Mouse (Mus musculus): ENCODE results near the gene Nav3. TPM values are rescaled to one million over a fixed set of nuclear protein-coding genes. Genes with fewer than 3 reads are reported as not detected.

Gene Nav3
- polyA plus RNA-seq, 1 experiment from 2014 or later, result 10.7 TPM

DNA sequence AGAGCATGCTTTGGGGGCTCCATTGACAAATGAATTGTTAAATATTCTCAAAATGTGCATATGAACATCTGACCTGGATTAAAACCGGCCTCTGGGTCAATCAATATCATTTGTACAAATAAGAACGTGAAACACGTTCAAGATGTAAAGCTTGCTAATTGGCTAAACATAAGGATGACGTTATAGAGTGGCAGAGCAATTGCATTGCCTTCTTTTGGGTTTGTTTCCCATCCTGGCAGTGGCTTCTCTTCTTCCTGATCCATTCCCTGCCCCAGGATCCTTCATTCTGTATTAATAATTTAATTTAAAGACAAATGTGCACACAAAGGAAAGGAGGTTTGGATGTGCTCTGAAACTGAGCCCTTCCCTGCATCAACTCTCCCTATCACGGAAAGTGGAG is 2.4 kb downstream of the Nav3 start:
- DNase-seq (ENCODE audit: low spot score) (no peak), ATAC-seq (ENCODE audit: low read depth) (no peak)
- Histone ChIP-seq H3K4me1 (ENCODE audit: control insufficient read depth, insufficient read depth, low read length) (no peaks in the 10 kb centered on the region), H3K27me3 (replicated peaks; ENCODE audit: control insufficient read depth, insufficient read depth, low read length) (peaks cover 27% of the 10 kb centered on the region), H3K4me3 (ENCODE audit: low read depth, low read length) (no peak overlapping the region), H3K4me2 (ENCODE audit: low read depth, low read length) (0 out of 2 replicates have a peak overlapping the region, but pooled peaks have one; percentile 4), H3K9ac (ENCODE audit: low read depth, low read length) (no peak overlapping the region), H3K36me3 (ENCODE audit: control insufficient read depth, insufficient read depth, low read length) (no peaks in the 10 kb centered on the region), H3K27ac (replicated peaks; ENCODE audit: low read depth, low read length) (no peak overlapping the region), H3K9me3 (ENCODE audit: control insufficient read depth, low read length) (no peaks in the 10 kb centered on the region)
- 42% methylated on average over 5 of the region's 5 CpGs for WGBS

DNA sequence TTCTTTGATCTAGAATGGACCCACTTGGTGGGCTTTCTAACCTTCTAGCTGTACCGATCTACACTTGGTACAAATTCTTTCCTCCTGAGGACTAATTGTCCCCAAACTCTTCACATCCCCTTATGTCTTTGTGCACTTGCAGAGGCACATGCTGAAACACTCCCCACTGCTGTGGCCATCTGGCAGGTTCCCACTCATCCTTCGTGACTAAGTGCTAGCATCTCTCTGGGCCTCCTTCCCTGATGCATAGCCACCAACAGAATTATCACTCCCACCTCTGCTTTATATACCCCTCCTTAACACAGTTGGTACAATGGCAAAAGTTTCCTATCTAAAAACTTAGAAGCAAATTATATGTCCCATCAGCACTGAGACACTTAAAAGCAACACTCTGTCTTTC is 15.6 kb downstream of the Nav3 start:
- 91% methylated on average over 2 of the region's 2 CpGs for WGBS
- Histone ChIP-seq H3K27me3 (replicated peaks; ENCODE audit: control insufficient read depth, insufficient read depth, low read length) (no peaks in the 10 kb centered on the region), H3K9me3 (ENCODE audit: control insufficient read depth, low read length) (no peaks in the 10 kb centered on the region), H3K27ac (replicated peaks; ENCODE audit: low read depth, low read length) (no peak overlapping the region), H3K9ac (ENCODE audit: low read depth, low read length) (no peak overlapping the region), H3K36me3 (ENCODE audit: control insufficient read depth, insufficient read depth, low read length) (no peaks in the 10 kb centered on the region), H3K4me1 (ENCODE audit: control insufficient read depth, insufficient read depth, low read length) (no peaks in the 10 kb centered on the region), H3K4me2 (ENCODE audit: low read depth, low read length) (no peak overlapping the region), H3K4me3 (ENCODE audit: low read depth, low read length) (no peak overlapping the region)
- DNase-seq (ENCODE audit: low spot score) (no peak), ATAC-seq (ENCODE audit: low read depth) (no peak)

DNA sequence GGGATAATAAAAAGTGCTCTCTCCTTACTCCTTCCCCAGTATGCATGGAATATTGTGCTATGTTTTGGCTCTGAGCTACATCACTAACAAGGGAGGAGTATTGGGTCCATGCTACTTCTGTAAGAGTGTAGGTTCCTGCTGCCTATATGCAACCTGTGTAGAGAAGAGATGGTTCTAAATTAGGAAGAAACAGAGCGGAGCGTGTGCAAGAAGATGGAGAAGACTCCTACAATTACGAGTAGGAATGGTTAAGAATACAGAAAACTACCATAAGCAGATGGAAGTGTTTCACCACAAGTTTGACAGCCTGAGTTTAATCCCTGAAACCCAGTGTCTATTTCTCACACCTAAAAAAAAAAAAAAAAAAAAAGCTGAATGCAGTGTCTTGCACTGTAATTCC is 24.9 kb downstream of the Nav3 start:
- Histone ChIP-seq H3K27ac (replicated peaks; ENCODE audit: low read depth, low read length) (no peak overlapping the region), H3K36me3 (ENCODE audit: control insufficient read depth, insufficient read depth, low read length) (no peaks in the 10 kb centered on the region), H3K4me2 (ENCODE audit: low read depth, low read length) (no peak overlapping the region), H3K9me3 (ENCODE audit: control insufficient read depth, low read length) (no peaks in the 10 kb centered on the region), H3K4me1 (ENCODE audit: control insufficient read depth, insufficient read depth, low read length) (peaks cover 6% of the 10 kb centered on the region), H3K4me3 (ENCODE audit: low read depth, low read length) (no peak overlapping the region), H3K27me3 (replicated peaks; ENCODE audit: control insufficient read depth, insufficient read depth, low read length) (no peaks in the 10 kb centered on the region), H3K9ac (ENCODE audit: low read depth, low read length) (no peak overlapping the region)
- DNase-seq (ENCODE audit: low spot score) (no peak), ATAC-seq (ENCODE audit: low read depth) (no peak)
- WGBS, result 93% methylated on average over 3 of the region's 3 CpGs

DNA sequence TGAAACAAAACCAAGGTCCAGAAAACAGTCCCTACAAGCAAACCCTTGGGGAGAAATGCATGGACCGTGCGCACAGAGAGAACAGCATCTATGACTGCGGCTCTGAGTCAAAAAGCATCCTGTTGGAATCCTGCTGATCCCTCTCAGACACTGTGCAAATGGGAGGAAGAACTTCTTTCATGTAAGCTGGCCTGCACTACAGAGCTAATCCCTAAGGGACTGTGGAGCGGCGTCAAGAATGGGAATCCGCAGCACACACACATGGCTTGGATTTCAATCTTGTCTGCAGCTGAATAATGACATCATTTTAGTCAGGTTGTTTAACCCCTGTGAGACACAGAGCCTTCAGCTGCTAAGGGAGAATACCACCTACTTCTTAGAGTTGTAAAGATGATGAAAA is 26.4 kb downstream of the Nav3 start:
- DNase-seq (ENCODE audit: low spot score) (peak; percentile 83), ATAC-seq (ENCODE audit: low read depth) (peak; percentile 80)
- Histone ChIP-seq H3K9ac (ENCODE audit: low read depth, low read length) (no peak overlapping the region), H3K36me3 (ENCODE audit: control insufficient read depth, insufficient read depth, low read length) (no peaks in the 10 kb centered on the region), H3K27ac (replicated peaks; ENCODE audit: low read depth, low read length) (no peak overlapping the region), H3K4me2 (ENCODE audit: low read depth, low read length) (no peak overlapping the region), H3K27me3 (replicated peaks; ENCODE audit: control insufficient read depth, insufficient read depth, low read length) (no peaks in the 10 kb centered on the region), H3K4me3 (ENCODE audit: low read depth, low read length) (no peak overlapping the region), H3K9me3 (ENCODE audit: control insufficient read depth, low read length) (no peaks in the 10 kb centered on the region), H3K4me1 (ENCODE audit: control insufficient read depth, insufficient read depth, low read length) (peaks cover 6% of the 10 kb centered on the region)
- 26% methylated on average over 6 of the region's 6 CpGs for WGBS

DNA sequence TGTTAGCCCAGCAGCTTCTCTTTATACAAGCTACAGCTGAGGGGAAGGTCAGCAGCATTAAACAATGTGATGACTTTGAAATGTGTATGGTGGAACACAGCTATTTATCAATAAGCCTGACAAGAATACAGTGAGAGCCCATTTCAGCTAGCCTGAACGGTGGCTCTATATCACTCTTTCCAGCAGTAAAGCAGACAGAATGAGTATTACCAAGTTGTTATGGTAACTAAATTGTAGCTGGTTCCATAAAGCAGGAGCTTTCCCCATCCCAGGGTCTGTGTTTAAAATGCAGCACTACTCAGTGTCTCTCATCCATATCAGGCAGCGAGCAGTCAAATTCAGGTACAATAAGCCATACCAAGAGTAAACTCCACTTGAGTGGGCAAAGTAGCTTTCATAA is 27.0 kb downstream of the Nav3 start:
- DNase-seq (ENCODE audit: low spot score) (no peak), ATAC-seq (ENCODE audit: low read depth) (no peak)
- Histone ChIP-seq H3K9ac (ENCODE audit: low read depth, low read length) (no peak overlapping the region), H3K9me3 (ENCODE audit: control insufficient read depth, low read length) (no peaks in the 10 kb centered on the region), H3K4me2 (ENCODE audit: low read depth, low read length) (no peak overlapping the region), H3K27me3 (replicated peaks; ENCODE audit: control insufficient read depth, insufficient read depth, low read length) (no peaks in the 10 kb centered on the region), H3K27ac (replicated peaks; ENCODE audit: low read depth, low read length) (no peak overlapping the region), H3K36me3 (ENCODE audit: control insufficient read depth, insufficient read depth, low read length) (no peaks in the 10 kb centered on the region), H3K4me1 (ENCODE audit: control insufficient read depth, insufficient read depth, low read length) (peaks cover 6% of the 10 kb centered on the region), H3K4me3 (ENCODE audit: low read depth, low read length) (no peak overlapping the region)
- 77% methylated on average over 2 of the region's 2 CpGs for WGBS

DNA sequence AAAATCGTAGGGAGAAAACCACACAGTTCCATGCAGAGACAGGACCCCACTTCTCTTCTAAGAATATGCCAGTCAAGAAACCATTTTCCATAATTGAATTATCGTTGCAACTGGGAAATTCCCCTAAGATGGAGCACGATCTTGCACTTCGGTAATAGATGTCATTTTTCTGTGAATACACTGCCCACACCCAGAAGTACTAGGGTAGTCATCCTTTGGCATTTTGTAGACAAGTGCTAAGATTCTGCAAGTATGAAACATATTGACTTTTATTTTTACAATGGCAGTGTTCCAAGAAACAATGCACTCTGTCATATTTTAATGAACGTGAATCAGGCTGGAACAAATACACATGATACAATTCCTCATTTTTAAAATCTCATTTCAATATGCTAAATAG is 34.5 kb downstream of the Nav3 start:
- Histone ChIP-seq H3K9me3 (ENCODE audit: control insufficient read depth, low read length) (no peaks in the 10 kb centered on the region), H3K4me1 (ENCODE audit: control insufficient read depth, insufficient read depth, low read length) (no peaks in the 10 kb centered on the region), H3K4me3 (ENCODE audit: low read depth, low read length) (no peak overlapping the region), H3K9ac (ENCODE audit: low read depth, low read length) (no peak overlapping the region), H3K4me2 (ENCODE audit: low read depth, low read length) (no peak overlapping the region), H3K27me3 (replicated peaks; ENCODE audit: control insufficient read depth, insufficient read depth, low read length) (no peaks in the 10 kb centered on the region), H3K36me3 (ENCODE audit: control insufficient read depth, insufficient read depth, low read length) (no peaks in the 10 kb centered on the region), H3K27ac (replicated peaks; ENCODE audit: low read depth, low read length) (no peak overlapping the region)
- no peak for ATAC-seq (ENCODE audit: low read depth)
- WGBS, result 64% methylated on average over 5 of the region's 5 CpGs
- no peak for DNase-seq (ENCODE audit: low spot score)

DNA sequence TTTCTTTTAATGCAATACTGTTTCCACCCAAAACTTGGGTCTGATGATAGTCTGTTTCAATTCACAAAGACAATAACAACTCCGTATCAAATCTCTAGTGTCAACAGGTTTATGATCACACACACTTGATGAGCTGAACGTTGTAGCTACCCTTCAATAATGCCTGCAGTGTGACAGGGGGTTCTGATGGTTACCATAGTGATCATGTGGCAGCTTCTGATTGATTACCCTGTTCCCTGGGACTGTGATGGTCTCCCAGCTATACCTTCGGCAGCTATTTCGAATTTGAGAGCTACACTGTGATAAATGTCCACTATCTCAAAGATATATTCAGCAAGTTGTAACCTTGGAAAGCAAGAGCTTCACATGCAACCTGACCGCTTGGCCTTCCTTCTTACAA is 39.0 kb downstream of the Nav3 start:
- DNase-seq (ENCODE audit: low spot score), result no peak
- H3K4me3 ChIP-seq (ENCODE audit: low read depth, low read length), result no peak overlapping the region
- no peaks in the 10 kb centered on the region for H3K36me3 ChIP-seq (ENCODE audit: control insufficient read depth, insufficient read depth, low read length)
- H3K27me3 ChIP-seq (replicated peaks; ENCODE audit: control insufficient read depth, insufficient read depth, low read length), result no peaks in the 10 kb centered on the region
- H3K9me3 ChIP-seq (ENCODE audit: control insufficient read depth, low read length), result no peaks in the 10 kb centered on the region
- no peaks in the 10 kb centered on the region for H3K4me1 ChIP-seq (ENCODE audit: control insufficient read depth, insufficient read depth, low read length)
- ATAC-seq (ENCODE audit: low read depth), result no peak
- H3K4me2 ChIP-seq (ENCODE audit: low read depth, low read length), result no peak overlapping the region
- no peak overlapping the region for H3K9ac ChIP-seq (ENCODE audit: low read depth, low read length)
- no peak overlapping the region for H3K27ac ChIP-seq (replicated peaks; ENCODE audit: low read depth, low read length)
- WGBS, result 72% methylated on average over 5 of the region's 5 CpGs

DNA sequence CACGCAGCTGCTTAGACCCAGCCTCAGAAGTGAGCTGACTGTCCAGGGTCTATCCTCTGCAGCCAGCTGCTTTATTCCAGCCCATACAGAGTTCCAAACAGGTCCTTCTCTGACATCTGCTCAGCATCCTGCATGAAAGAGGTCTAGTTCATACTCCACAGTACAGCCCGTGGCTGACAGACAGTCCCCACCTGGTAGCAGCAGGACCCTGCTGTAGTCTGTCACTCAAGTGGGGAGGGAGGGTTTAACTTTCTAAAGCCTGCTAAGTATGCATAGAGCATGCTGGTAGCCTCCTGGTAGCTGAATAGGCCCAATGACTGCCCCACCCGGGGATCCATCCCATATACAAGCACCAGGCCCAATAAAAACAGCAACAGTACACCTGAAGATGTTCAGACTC is 40.4 kb downstream of the Nav3 start:
- H3K36me3 ChIP-seq (ENCODE audit: control insufficient read depth, insufficient read depth, low read length), result no peaks in the 10 kb centered on the region
- no peak overlapping the region for H3K4me2 ChIP-seq (ENCODE audit: low read depth, low read length)
- H3K4me3 ChIP-seq (ENCODE audit: low read depth, low read length), result no peak overlapping the region
- H3K9ac ChIP-seq (ENCODE audit: low read depth, low read length), result no peak overlapping the region
- DNase-seq (ENCODE audit: low spot score) (peak; percentile 11), ATAC-seq (ENCODE audit: low read depth) (0 out of 2 replicates have a peak, but pooled peaks have one; percentile 37)
- H3K27me3 ChIP-seq (replicated peaks; ENCODE audit: control insufficient read depth, insufficient read depth, low read length), result no peaks in the 10 kb centered on the region
- no peaks in the 10 kb centered on the region for H3K4me1 ChIP-seq (ENCODE audit: control insufficient read depth, insufficient read depth, low read length)
- H3K27ac ChIP-seq (replicated peaks; ENCODE audit: low read depth, low read length), result no peak overlapping the region
- no peaks in the 10 kb centered on the region for H3K9me3 ChIP-seq (ENCODE audit: control insufficient read depth, low read length)
- 55% methylated on average over 3 of the region's 3 CpGs for WGBS

DNA sequence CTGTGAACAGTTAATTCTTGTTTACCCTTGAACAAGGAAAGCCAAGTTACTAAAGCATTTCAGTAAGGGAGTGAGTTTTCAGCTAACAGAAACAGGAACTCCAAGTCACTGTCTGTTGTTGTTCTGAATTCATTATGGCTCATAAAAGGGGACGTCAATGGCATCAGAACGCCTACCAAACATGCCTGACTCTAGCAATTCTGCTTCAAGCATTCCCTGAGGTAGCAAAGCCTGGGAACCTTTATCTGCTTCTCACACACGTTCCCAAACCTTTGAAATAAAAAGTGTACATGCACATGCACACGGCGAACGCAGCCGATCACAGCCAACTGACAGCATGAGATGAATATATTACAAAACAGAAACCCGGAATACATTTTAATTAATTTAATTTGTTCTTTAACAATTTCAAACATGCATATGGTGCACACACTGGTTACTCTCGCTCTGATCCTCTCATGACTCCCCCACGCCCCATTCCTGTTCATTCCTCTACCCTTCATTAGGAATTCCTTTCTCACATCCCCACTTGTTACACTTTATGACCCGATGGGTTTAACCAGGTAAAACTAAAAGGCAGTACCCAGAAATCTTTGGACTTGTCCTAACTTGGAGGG is 42.6 kb downstream of the Nav3 start:
- Histone ChIP-seq H3K9ac (ENCODE audit: low read depth, low read length) (no peak overlapping the region), H3K27me3 (replicated peaks; ENCODE audit: control insufficient read depth, insufficient read depth, low read length) (no peaks in the 10 kb centered on the region), H3K36me3 (ENCODE audit: control insufficient read depth, insufficient read depth, low read length) (no peaks in the 10 kb centered on the region), H3K4me1 (ENCODE audit: control insufficient read depth, insufficient read depth, low read length) (no peaks in the 10 kb centered on the region), H3K4me3 (ENCODE audit: low read depth, low read length) (no peak overlapping the region), H3K9me3 (ENCODE audit: control insufficient read depth, low read length) (no peaks in the 10 kb centered on the region), H3K4me2 (ENCODE audit: low read depth, low read length) (no peak overlapping the region), H3K27ac (replicated peaks; ENCODE audit: low read depth, low read length) (no peak overlapping the region)
- DNase-seq (ENCODE audit: low spot score), result no peak
- 87% methylated on average over 11 of the region's 11 CpGs for WGBS
- ATAC-seq (ENCODE audit: low read depth), result no peak

Measured in embryonic facial prominence, embryonic 14.5 days (tissue).